Mouse (Mus musculus) midbrain, embryonic 14.5 days (tissue): Measurements from ENCODE around the gene Gfap. TPM values are rescaled to one million over a fixed set of nuclear protein-coding genes. Genes with fewer than 3 reads are reported as not detected.

Source experiments
- ATAC-seq: fragments of 200-750 bp; cut with Nextera tagmentation; 2 replicates; pipeline ENCODE4 v1.8.0; 2017; ENCODE audit warnings: moderate number of reproducible peaks, moderate library complexity; ENCODE audit not compliant: low FRiP score, low TSS enrichment
- DNase-seq: peaks from one replicate; pipeline ENCODE4 v3.0.0-alpha.2; 2015
- H3K27ac ChIP-seq: fragments of 300-500 bp; sonication (generic); replicated peaks from 2 replicates; pipeline ENCODE4 v1.5.1; 2014; ENCODE audit warnings: mild to moderate bottlenecking, low read depth, low read length, moderate library complexity
- H3K27me3 ChIP-seq: fragments of 300-500 bp; sonication (generic); 2 replicates; pipeline ENCODE4 v1.6.1; 2014; ENCODE audit warnings: low read length, control low read depth, mixed read lengths; ENCODE audit not compliant: control insufficient read depth, insufficient read depth
- H3K36me3 ChIP-seq: fragments of 300-500 bp; sonication (generic); 2 replicates; pipeline ENCODE4 v1.6.1; 2014; ENCODE audit warnings: low read length, control low read depth; ENCODE audit not compliant: control insufficient read depth, insufficient read depth
- H3K4me1 ChIP-seq: fragments of 300-500 bp; sonication (generic); 2 replicates; pipeline ENCODE4 v1.6.1; 2014; ENCODE audit warnings: mild to moderate bottlenecking, antibody characterized with exemption, low read length, control low read depth; ENCODE audit not compliant: control insufficient read depth, insufficient read depth
- H3K4me2 ChIP-seq: fragments of 300-500 bp; sonication (generic); 2 replicates; pipeline ENCODE4 v1.6.1; 2014; ENCODE audit warnings: mild to moderate bottlenecking, low read length, moderate library complexity
- H3K4me3 ChIP-seq: fragments of 300-500 bp; sonication (generic); replicated peaks from 2 replicates; pipeline ENCODE4 v1.5.1; 2014; ENCODE audit warnings: low read depth, low read length
- H3K9ac ChIP-seq: fragments of 300-500 bp; sonication (generic); replicated peaks from 2 replicates; pipeline ENCODE4 v1.6.1; 2014; ENCODE audit warnings: mild to moderate bottlenecking, low read length, moderate library complexity
- H3K9me3 ChIP-seq: fragments of 300-500 bp; sonication (generic); 2 replicates; pipeline ENCODE4 v1.6.1; 2016; ENCODE audit warnings: low read length, control low read depth, mixed read lengths; ENCODE audit not compliant: control insufficient read depth
- WGBS: fragments of 180-500 bp; shearing (Covaris S2); extraction: QIAGEN DNeasy Blood & Tissue Kit; methylation state at CpG from one replicate; pipeline ENCODE4 v1.1.7; 2014; 5-methylcytosine and 5-hydroxymethylcytosine counted together
- polyA plus RNA-seq: library from polyadenylated mRNA; unstranded; fragments of >200 nt; fragmentation: Nextera tagmentation; extraction: Ambion mirVana; gene quantifications from 2 replicates; pipeline ENCODE4 v1.2.1, GENCODE M21; 2014

Gene Gfap
- polyA plus RNA-seq, 1 experiment from 2014 or later, result 0.26 TPM

GRCm38 (mm10) chr11:102890096-102890495 lies 10.6 kb downstream of the Gfap start:
- 69% methylated on average over 5 of the region's 5 CpGs for WGBS
- Histone ChIP-seq H3K9me3 (no peaks in the 10 kb centered on the region), H3K27me3 (peaks cover 30% of the 10 kb centered on the region), H3K36me3 (no peaks in the 10 kb centered on the region), H3K9ac (no peak overlapping the region), H3K4me2 (no peak overlapping the region), H3K4me3 (no peak overlapping the region), H3K27ac (no peak overlapping the region), H3K4me1 (0 out of 2 replicates have a peak, but pooled peaks cover 5% of the 10 kb centered on the region)
- DNase-seq, result no peak
- no peak for ATAC-seq

GRCm38 (mm10) chr11:102888135-102888534 lies 12.6 kb downstream of the Gfap start:
- DNase-seq (peak; percentile 56), ATAC-seq (no peak)
- no peak overlapping the region for H3K27ac ChIP-seq
- 57% methylated on average over 3 of the region's 3 CpGs for WGBS
- no peak overlapping the region for H3K9ac ChIP-seq
- no peak overlapping the region for H3K4me3 ChIP-seq
- no peaks in the 10 kb centered on the region for H3K9me3 ChIP-seq
- no peak overlapping the region for H3K4me2 ChIP-seq
- peaks cover 11% of the 10 kb centered on the region for H3K27me3 ChIP-seq
- H3K4me1 ChIP-seq, result 0 out of 2 replicates have a peak, but pooled peaks cover 4% of the 10 kb centered on the region
- no peaks in the 10 kb centered on the region for H3K36me3 ChIP-seq

- H3K4me1 ChIP-seq, result no peaks in the 10 kb centered on the region
- H3K4me2 ChIP-seq, result no peak overlapping the region
- peaks cover 5% of the 10 kb centered on the region for H3K27me3 ChIP-seq
- H3K27ac ChIP-seq, result no peak overlapping the region
- H3K36me3 ChIP-seq, result no peaks in the 10 kb centered on the region
- H3K9ac ChIP-seq, result no peak overlapping the region
- WGBS, result 87% methylated on average over 5 of the region's 5 CpGs
- no peak for ATAC-seq
- no peak overlapping the region for H3K4me3 ChIP-seq
- H3K9me3 ChIP-seq, result no peaks in the 10 kb centered on the region
- no peak for DNase-seq
Observed at GRCm38 (mm10) chr11:102887433-102887832, 13.3 kb downstream of the Gfap start.

GRCm38 (mm10) chr11:102884616-102885219 lies 16.0 kb downstream of the Gfap start, which contains the start of gene Fam187a:
TSS of gene Fam187a (plus strand) at chr11:102885169.
- DNase-seq, result no peak

GRCm38 (mm10) chr11:102881314-102882198 lies 19.2 kb downstream of the Gfap start:
- peak overlapping the region; percentile 63 for H3K4me3 ChIP-seq
- H3K36me3 ChIP-seq, result peaks cover 14% of the 10 kb centered on the region
- peak overlapping the region; percentile 79; the same call in 1 of the 2 replicates for H3K9ac ChIP-seq
- H3K9me3 ChIP-seq, result no peaks in the 10 kb centered on the region
- H3K27ac ChIP-seq, result peak overlapping the region; percentile 90
- no peaks in the 10 kb centered on the region for H3K27me3 ChIP-seq
- DNase-seq (no peak), ATAC-seq (no peak; the same call in 1 of the 2 replicates)
- 17% methylated on average over 13 of the region's 13 CpGs for WGBS
- peaks cover 16% of the 10 kb centered on the region for H3K4me1 ChIP-seq
- peak overlapping the region; percentile 74 for H3K4me2 ChIP-seq

More at GRCm38 (mm10) chr11:102884616-102885219, 16.0 kb downstream of the Gfap start, which contains the start of gene Fam187a:
- WGBS, result 60% methylated on average over 10 of the region's 10 CpGs
- Histone ChIP-seq H3K36me3 (no peaks in the 10 kb centered on the region), H3K4me3 (no peak within 1 kb of the TSS), H3K27ac (no peak within 1 kb of the TSS), H3K27me3 (peaks cover 5% of the 10 kb centered on the region; the same call in 1 of the 2 replicates), H3K9ac (no peak within 1 kb of the TSS), H3K9me3 (no peaks in the 10 kb centered on the region), H3K4me2 (no peak within 1 kb of the TSS), H3K4me1 (peaks cover 12% of the 10 kb centered on the region)
- no peak for ATAC-seq

- Histone ChIP-seq H3K36me3 (peaks cover 21% of the 10 kb centered on the region), H3K27ac (peak within 1 kb of the TSS; percentile 90), H3K4me2 (peak within 1 kb of the TSS; percentile 74)
Observed at GRCm38 (mm10) chr11:102880585-102881313, 20.0 kb downstream of the Gfap start, which contains the start of the genes Eftud2 and Ccdc103. TSS of gene Eftud2 (minus strand) at chr11:102880985. TSS of gene Ccdc103 (plus strand) at chr11:102881204.

GRCm38 (mm10) chr11:102879558-102879957 lies 21.2 kb downstream of the Gfap start:
- Histone ChIP-seq H3K4me2 (peak overlapping the region; percentile 74; the same call in 1 of the 2 replicates), H3K4me3 (no peak overlapping the region), H3K27ac (no peak overlapping the region), H3K27me3 (no peaks in the 10 kb centered on the region), H3K4me1 (peaks cover 16% of the 10 kb centered on the region), H3K9ac (no peak overlapping the region), H3K36me3 (peaks cover 33% of the 10 kb centered on the region), H3K9me3 (no peaks in the 10 kb centered on the region)
- ATAC-seq (no peak), DNase-seq (no peak)
- WGBS, result 60% methylated on average over 2 of the region's 2 CpGs

More at GRCm38 (mm10) chr11:102880585-102881313, 20.0 kb downstream of the Gfap start, which contains the start of the genes Eftud2 and Ccdc103:
- ATAC-seq (peak; percentile 92), DNase-seq (peak; percentile 97)
- under 1% methylated on average over 62 of the region's 62 CpGs for WGBS
- Histone ChIP-seq H3K9ac (peak within 1 kb of the TSS; percentile 79), H3K4me3 (peak within 1 kb of the TSS; percentile 63), H3K9me3 (no peaks in the 10 kb centered on the region), H3K4me1 (peaks cover 16% of the 10 kb centered on the region), H3K27me3 (no peaks in the 10 kb centered on the region)

GRCm38 (mm10) chr11:102874801-102875334 lies 25.8 kb downstream of the Gfap start:
- Histone ChIP-seq H3K4me1 (peaks cover 6% of the 10 kb centered on the region), H3K9me3 (no peaks in the 10 kb centered on the region), H3K36me3 (peaks cover 63% of the 10 kb centered on the region), H3K4me3 (no peak overlapping the region), H3K9ac (no peak overlapping the region), H3K27ac (no peak overlapping the region), H3K4me2 (no peak overlapping the region), H3K27me3 (no peaks in the 10 kb centered on the region)
- DNase-seq (no peak), ATAC-seq (no peak)
- 89% methylated on average over 7 of the region's 7 CpGs for WGBS
